Mouse (Mus musculus) liver, embryonic 16.5 days (tissue): Measurements from ENCODE around the gene Fthl17e. TPM values are rescaled to one million over a fixed set of nuclear protein-coding genes. Genes with fewer than 3 reads are reported as not detected.

ENCODE experiments used
- polyA plus RNA-seq: library from polyadenylated mRNA; unstranded; fragments of >200 nt; fragmentation: Nextera tagmentation; extraction: Ambion mirVana; gene quantifications from 2 replicates; pipeline ENCODE4 v1.2.1, GENCODE M21; 2015

Gene Fthl17e
- polyA plus RNA-seq, 1 experiment from 2014 or later: not detected

Other genes with a start within 250 kb of the Fthl17e start
- not detected in 2 replicates for gene Ssxb5, start 229.8 kb upstream of the Fthl17e start, polyA plus RNA-seq
- not detected in 2 replicates for gene Gm6592, start 189.5 kb upstream of the Fthl17e start, polyA plus RNA-seq
- not detected in 2 replicates for gene Gm5751, start 159.2 kb upstream of the Fthl17e start, polyA plus RNA-seq
- 0.19 and 0.25 TPM in 2 replicates for gene B630019K06Rik, start 141.1 kb upstream of the Fthl17e start, polyA plus RNA-seq
- not detected in 2 replicates for gene Fthl17b, start 70.5 kb upstream of the Fthl17e start, polyA plus RNA-seq
- not detected in 2 replicates for gene Fthl17c, start 56.9 kb upstream of the Fthl17e start, polyA plus RNA-seq
- gene Fthl17d, start 46.7 kb upstream of the Fthl17e start, polyA plus RNA-seq: not detected in 2 replicates
- gene Fthl17f, start 29.5 kb downstream of the Fthl17e start, polyA plus RNA-seq: not detected in 2 replicates
- gene 4930402K13Rik, start 71.1 kb downstream of the Fthl17e start, polyA plus RNA-seq: not detected in 2 replicates
- gene Lancl3, start 166.4 kb downstream of the Fthl17e start, polyA plus RNA-seq: 0.19 and 0.33 TPM in 2 replicates
- 3.4 and 3.8 TPM in 2 replicates for gene Gm14862, start 223.4 kb downstream of the Fthl17e start, polyA plus RNA-seq
- 25.2 and 26.2 TPM in 2 replicates for gene Xk, start 239.3 kb downstream of the Fthl17e start, polyA plus RNA-seq